In genomic region chr8:128709261-128709660, GRCm38 (mm10) we compare ENCODE assay signal across 9 mouse cellular contexts. TPM values are rescaled to one million over a fixed set of nuclear protein-coding genes. Genes with fewer than 3 reads are reported as not detected.
DNase-seq lines count a peak whose midpoint lies in the region; ATAC-seq and TF ChIP-seq lines count a peak whose summit lies in the region.
"Had no signal": no experiment of that assay in that cellular context is flagged by ENCODE, and none has a peak within 500 bp of the region (broad histone marks: within the 10 kb centered on the region; RNA-seq: fewer than 3 reads in every experiment).

No protein-coding gene starts in this region.

- no peaks in the 10 kb centered on the region for H3K4me1 ChIP-seq in forebrain, embryonic 11.5 days (replicated peaks; ENCODE audit: control insufficient read depth, insufficient read depth, low read length)
- peaks cover 7% of the 10 kb centered on the region; the same call in 1 of the 2 replicates for H3K4me1 ChIP-seq in forebrain, embryonic 13.5 days
- H3K4me1 ChIP-seq in small intestine, adult 2 months (ENCODE audit: control insufficient read depth, insufficient read depth, insufficient read length, low read length), result peaks cover 4% of the 10 kb centered on the region; the same call in 1 of the 2 replicates

- no peak overlapping the region for H3K9ac ChIP-seq in forebrain, embryonic 11.5 days (ENCODE audit: low read length)
- H3K9ac ChIP-seq in forebrain, embryonic 13.5 days, result no peak overlapping the region

- peaks cover 4% of the 10 kb centered on the region; the same call in 1 of the 2 replicates for H3K36me3 ChIP-seq in forebrain, embryonic 11.5 days (ENCODE audit: control insufficient read depth, insufficient read depth, low read length)
- peaks cover 64% of the 10 kb centered on the region for H3K36me3 ChIP-seq in forebrain, embryonic 13.5 days (ENCODE audit: poor library complexity, severe bottlenecking)
- peaks cover 33% of the 10 kb centered on the region for H3K36me3 ChIP-seq in small intestine, adult 2 months (ENCODE audit: control insufficient read depth, insufficient read depth, low read length)

- TF ChIP-seq POLR2A in small intestine, adult 2 months (IDR thresholded peaks at IDR 0.05; ENCODE audit: low read depth, low read length), result no peak

- peak; percentile 82 for DNase-seq in forebrain, embryonic 11.5 days (ENCODE audit: low spot score)
- peak; percentile 89 for DNase-seq in adrenal gland, postnatal 14 days
- DNase-seq in embryo, embryonic 11.5 days (ENCODE audit: low read depth, low spot score), result peak; percentile 54
- peak; percentile 54 to 78 for DNase-seq in heart, adult 9 months (ENCODE audit: low spot score in 2 of 2)
- peak; percentile 53 to 68 for DNase-seq in layer of hippocampus, postnatal 14 days (ENCODE audit: low spot score in 2 of 2)
- DNase-seq in lung, postnatal 25 days (ENCODE audit: low spot score), result peak; percentile 87

- WGBS in forebrain, embryonic 11.5 days, result 51% methylated on average over 3 of the region's 3 CpGs
- WGBS in forebrain, embryonic 13.5 days, result 50% methylated on average over 3 of the region's 3 CpGs
- WGBS in small intestine, adult 2 months, result 51% methylated on average over 3 of the region's 3 CpGs

- ATAC-seq in forebrain, embryonic 11.5 days (replicated peaks; ENCODE audit: low FRiP score), result 0 out of 2 replicates have a peak, but pooled peaks have one; percentile 75
- no peak for ATAC-seq in forebrain, embryonic 13.5 days

- H3K4me3 ChIP-seq in forebrain, embryonic 11.5 days (ENCODE audit: low read depth, low read length), result no peak overlapping the region
- no peak overlapping the region for H3K4me3 ChIP-seq in forebrain, embryonic 13.5 days
- no peak overlapping the region for H3K4me3 ChIP-seq in small intestine, adult 2 months (ENCODE audit: low read depth, low read length)
- H3K4me3 ChIP-seq: megakaryocyte, embryonic 14.5 days had no signal

- H3K27me3 ChIP-seq in forebrain, embryonic 11.5 days (ENCODE audit: control insufficient read depth, insufficient read depth, low read length), result no peaks in the 10 kb centered on the region
- H3K27me3 ChIP-seq in forebrain, embryonic 13.5 days, result no peaks in the 10 kb centered on the region
- no peaks in the 10 kb centered on the region for H3K27me3 ChIP-seq in small intestine, adult 2 months (ENCODE audit: control insufficient read depth, insufficient read depth, low read length)
- H3K27me3 ChIP-seq: megakaryocyte, embryonic 14.5 days had no signal

- H3K27ac ChIP-seq in forebrain, embryonic 11.5 days (ENCODE audit: low read depth, low read length), result no peak overlapping the region
- H3K27ac ChIP-seq in forebrain, embryonic 13.5 days, result no peak overlapping the region
- H3K27ac ChIP-seq in small intestine, adult 2 months (ENCODE audit: insufficient read depth, low read depth, low read length), result no peak overlapping the region

- peak; percentile 80; the same call in 1 of the 2 replicates for TF ChIP-seq CTCF in small intestine, adult 2 months (IDR thresholded peaks at IDR 0.05; ENCODE audit: extremely low read depth, insufficient read length, insufficient replicate concordance, low read depth, low read length)

- no peak overlapping the region for H3K4me2 ChIP-seq in forebrain, embryonic 11.5 days (ENCODE audit: low read depth, low read length, severe bottlenecking)
- no peak overlapping the region for H3K4me2 ChIP-seq in forebrain, embryonic 13.5 days

- no peaks in the 10 kb centered on the region for H3K9me3 ChIP-seq in forebrain, embryonic 11.5 days (ENCODE audit: control insufficient read depth, low read length)
- no peaks in the 10 kb centered on the region for H3K9me3 ChIP-seq in forebrain, embryonic 13.5 days (replicated peaks)
- H3K9me3 ChIP-seq: megakaryocyte, embryonic 14.5 days had no signal

RNA-seq across cellular contexts. Expression of gene Itgb1, which starts 23.8 kb away (rescaled TPM):
- 147 and 149 TPM in 2 replicates for polyA plus RNA-seq in forebrain, embryonic 11.5 days (2014; fragmentation: Nextera tagmentation; extraction: Ambion mirVana)
- 84.4 and 86.8 TPM in 2 replicates for polyA plus RNA-seq in forebrain, embryonic 13.5 days (2015; fragmentation: Nextera tagmentation; extraction: Ambion mirVana)
- total RNA-seq in adrenal gland, postnatal 14 days (2021), result 269 and 279 TPM in 2 replicates
- total RNA-seq in layer of hippocampus, postnatal 14 days (2021), result 10 to 100 TPM; 79.9 to 82.8 TPM
- 8.3 and 17.8 TPM in 2 replicates for polyA plus RNA-seq in small intestine, adult 2 months (2012; rRNA removed)
